ENCODE assay signal across 8 mouse cellular contexts in the genomic region with DNA sequence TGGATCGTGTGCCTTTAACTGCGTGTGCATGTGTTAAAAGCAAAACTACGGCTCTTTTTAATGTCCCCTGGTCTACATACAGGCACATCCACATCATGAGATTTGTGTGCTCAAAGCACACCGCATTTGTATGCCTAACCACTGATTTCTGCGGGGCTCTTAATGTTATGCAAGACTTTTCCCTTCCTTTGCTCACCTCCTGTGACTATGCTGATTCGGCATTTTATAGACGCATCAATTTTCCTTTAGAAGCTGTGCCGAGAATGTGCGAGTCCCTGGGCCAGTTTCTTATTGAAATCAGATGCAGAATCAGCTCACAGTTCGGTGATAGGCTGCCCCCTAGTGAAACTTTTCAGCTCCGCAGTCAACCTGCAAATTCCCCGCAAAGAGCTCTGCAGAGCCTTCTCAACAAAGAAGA.
DNase-seq lines count a peak whose midpoint lies in the region; ATAC-seq and TF ChIP-seq lines count a peak whose summit lies in the region.

No protein-coding gene starts in this region.

- H3K9ac ChIP-seq in ES-Bruce4 (ENCODE audit: low read depth, poor library complexity, severe bottlenecking) = no peak overlapping the region
- H3K9ac ChIP-seq in forebrain, embryonic 16.5 days (replicated peaks; ENCODE audit: low read depth, low read length) = 0 out of 2 replicates have a peak overlapping the region, but pooled peaks have one; percentile 25

- H3K27me3 ChIP-seq in ES-Bruce4 (ENCODE audit: control insufficient read depth, insufficient read depth, low read length, poor library complexity, severe bottlenecking) = no peaks in the 10 kb centered on the region
- H3K27me3 ChIP-seq in forebrain, embryonic 16.5 days (replicated peaks; ENCODE audit: control insufficient read depth, insufficient read depth, low read length) = no peaks in the 10 kb centered on the region

- no peak overlapping the region for H3K4me3 ChIP-seq in ES-Bruce4 (ENCODE audit: low read depth, low read length)
- H3K4me3 ChIP-seq in forebrain, embryonic 16.5 days (replicated peaks; ENCODE audit: low read length) = peak overlapping the region; percentile 42
- peak overlapping the region; percentile 60 for H3K4me3 ChIP-seq in lung, adult 2 months (replicated peaks; ENCODE audit: extremely low read depth, low read depth, low read length)
- no peak overlapping the region for H3K4me3 ChIP-seq in olfactory bulb, adult 2 months (ENCODE audit: insufficient read depth, low read depth, low read length)

- TF ChIP-seq CTCF in ES-Bruce4 (IDR thresholded peaks at IDR 0.05; ENCODE audit: low read depth, low read length) = peak; percentile 74
- peak; percentile 77 for TF ChIP-seq CTCF in lung, adult 2 months (IDR thresholded peaks at IDR 0.05; ENCODE audit: insufficient read depth, low read length)
- TF ChIP-seq CTCF in olfactory bulb, adult 2 months (IDR thresholded peaks at IDR 0.05; ENCODE audit: insufficient read depth, low read depth, low read length) = peak; percentile 78

- no peaks in the 10 kb centered on the region for H3K9me3 ChIP-seq in ES-Bruce4 (replicated peaks; ENCODE audit: control insufficient read depth, insufficient read depth, low read length, poor library complexity, severe bottlenecking)
- H3K9me3 ChIP-seq in forebrain, embryonic 16.5 days (ENCODE audit: control insufficient read depth, low read length) = no peaks in the 10 kb centered on the region

- no peak for TF ChIP-seq EP300 in ES-Bruce4 (IDR thresholded peaks at IDR 0.05; ENCODE audit: insufficient read depth, low read depth, low read length)

- H3K36me3 ChIP-seq in ES-Bruce4 (ENCODE audit: control insufficient read depth, insufficient read depth, low read length, poor library complexity, severe bottlenecking) = no peaks in the 10 kb centered on the region
- H3K36me3 ChIP-seq in forebrain, embryonic 16.5 days (ENCODE audit: control insufficient read depth, insufficient read depth) = no peaks in the 10 kb centered on the region

- no peak for TF ChIP-seq POLR2A in ES-Bruce4 (IDR thresholded peaks at IDR 0.05; ENCODE audit: insufficient read depth, low read length)
- TF ChIP-seq POLR2A in lung, adult 2 months (IDR thresholded peaks at IDR 0.05; ENCODE audit: borderline replicate concordance, extremely low read depth, low read depth, low read length) = no peak
- no peak for TF ChIP-seq POLR2A in olfactory bulb, adult 2 months (IDR thresholded peaks at IDR 0.05; ENCODE audit: insufficient read depth, low read depth, low read length)

- peak overlapping the region; percentile 58 for H3K4me2 ChIP-seq in forebrain, embryonic 16.5 days (ENCODE audit: low read length)

- H3K27ac ChIP-seq in ES-Bruce4 (ENCODE audit: insufficient read depth, low read length) = no peak overlapping the region
- no peak overlapping the region; the same call in 1 of the 2 replicates for H3K27ac ChIP-seq in forebrain, embryonic 16.5 days (ENCODE audit: low read length)
- no peak overlapping the region for H3K27ac ChIP-seq in olfactory bulb, adult 2 months (ENCODE audit: insufficient read depth, low read depth, low read length)

- H3K4me1 ChIP-seq in ES-Bruce4 (ENCODE audit: control insufficient read depth, insufficient read depth, low read length) = no peaks in the 10 kb centered on the region
- peaks cover 11% of the 10 kb centered on the region for H3K4me1 ChIP-seq in forebrain, embryonic 16.5 days (replicated peaks; ENCODE audit: control insufficient read depth, insufficient read depth, low read length)
- H3K4me1 ChIP-seq in lung, adult 2 months (ENCODE audit: control insufficient read depth, insufficient read depth, low read length) = peaks cover 6% of the 10 kb centered on the region; the same call in 1 of the 2 replicates
- peaks cover 2% of the 10 kb centered on the region for H3K4me1 ChIP-seq in olfactory bulb, adult 2 months (ENCODE audit: control insufficient read depth, insufficient read depth, low read length)

- intact Hi-C loops in heart, postnatal 36 days (cut with DNase I) = loop anchor here (1.0 to 5.0 kb wide), 5 partner anchors 52 to 846 kb away; no protein-coding TSS in a partner anchor

- 5% methylated on average over 12 of the region's 12 CpGs for WGBS in forebrain, embryonic 16.5 days
- WGBS in lung, adult 2 months = under 1% methylated on average over 12 of the region's 12 CpGs
- 4% methylated on average over 12 of the region's 12 CpGs for WGBS in olfactory bulb, adult 2 months

- peak; percentile 77 for ATAC-seq in cerebellum, adult (ENCODE audit: insufficient number of reproducible peaks, low FRiP score, low TSS enrichment)
- peak; percentile 84 for ATAC-seq in forebrain, embryonic 16.5 days

- peak; percentile 85 to 88 for DNase-seq in heart, postnatal 36 days
- DNase-seq in layer of hippocampus, adult 18-20 months (ENCODE audit: low spot score in 2 of 2) = peak; percentile 76 to 94
- peak; percentile 83 for DNase-seq in lung, adult 2 months
- peak; percentile 25 to 47 for DNase-seq in thymus, adult 18-20 months

Comparison
In these comparisons a context has a peak if more than half of its experiments do, and no peak if none do; other contexts are left out.
1. H3K4me3 ChIP-seq: peak in forebrain, embryonic 16.5 days (single experiment) and lung, adult 2 months (single experiment); none in ES-Bruce4 (single experiment) and olfactory bulb, adult 2 months (single experiment).
2. DNase-seq: peak in every context shown above with its lines; median percentile 86 in heart, postnatal 36 days; 85 in layer of hippocampus, adult 18-20 months; 83 in lung, adult 2 months; 36 in thymus, adult 18-20 months.
3. Peak in every context shown above with its lines, with median percentiles within 50 percentile points of each other: CTCF ChIP-seq.